Mouse (Mus musculus): ENCODE measurements around the gene Ano6.

DNA sequence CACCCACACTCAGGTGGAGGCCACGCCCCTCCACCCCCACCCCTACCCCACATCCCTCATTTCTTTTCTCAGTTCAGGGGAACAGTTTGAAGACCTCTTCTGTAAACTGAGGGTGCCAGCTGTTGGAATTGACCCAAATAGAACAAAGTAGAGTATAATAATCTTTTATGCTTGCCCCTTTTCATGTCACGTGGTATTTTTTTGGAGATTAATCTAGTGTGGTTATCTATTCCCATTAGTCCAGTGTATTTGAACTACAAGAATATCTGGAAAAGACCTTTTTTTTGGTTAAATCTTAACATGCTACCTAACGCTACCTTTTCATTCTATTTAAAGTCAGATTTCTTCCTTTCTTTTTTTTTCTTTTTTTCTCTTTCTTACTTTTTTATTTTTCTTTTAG is 12.8 kb downstream of the Ano6 start:
- TF ChIP-seq CTCF (IDR thresholded peaks at IDR 0.05; ENCODE audit: low read depth) = no peak
- no peak for TF ChIP-seq EP300 (IDR thresholded peaks at IDR 0.05; ENCODE audit: low read depth)

Measured in liver, embryonic 14.5 days (tissue).